Mouse (Mus musculus) forebrain, embryonic 14.5 days (tissue): ENCODE measurements around the gene 2700049A03Rik. TPM values are rescaled to one million over a fixed set of nuclear protein-coding genes. Genes with fewer than 3 reads are reported as not detected.
"Not testable (repeated sequence)": the region's sequence is repeated elsewhere in the genome, so short reads cannot be mapped to it uniquely, and the experiment has no call there.

Source experiments
- ATAC-seq: fragments of 200-750 bp; cut with Nextera tagmentation; 2 replicates; pipeline ENCODE4 v1.8.0; 2017; ENCODE audit warnings: mild to moderate bottlenecking, moderate library complexity
- DNase-seq: peaks from one replicate; pipeline ENCODE4 v3.0.0-alpha.2; 2015; ENCODE audit warnings: low spot score
- H3K27ac ChIP-seq: fragments of 300-500 bp; sonication (generic); 2 replicates; pipeline ENCODE4 v1.5.1; 2014; ENCODE audit warnings: low read depth, mild to moderate bottlenecking, control low read depth, low read length, moderate library complexity
- H3K27me3 ChIP-seq: fragments of 300-500 bp; sonication (generic); replicated peaks from 2 replicates; pipeline ENCODE4 v1.6.1; 2014; ENCODE audit warnings: low read length, control low read depth, mixed read lengths; ENCODE audit not compliant: control insufficient read depth, insufficient read depth
- H3K36me3 ChIP-seq: fragments of 300-500 bp; sonication (generic); 2 replicates; pipeline ENCODE4 v1.6.1; 2014; ENCODE audit warnings: low read length, control low read depth; ENCODE audit not compliant: control insufficient read depth, insufficient read depth
- H3K4me1 ChIP-seq: fragments of 300-500 bp; sonication (generic); 2 replicates; pipeline ENCODE4 v1.6.1; 2014; ENCODE audit warnings: antibody characterized with exemption, low read length, control low read depth; ENCODE audit not compliant: control insufficient read depth, insufficient read depth
- H3K4me2 ChIP-seq: fragments of 300-500 bp; sonication (generic); 2 replicates; pipeline ENCODE4 v1.6.1; 2014; ENCODE audit warnings: mild to moderate bottlenecking, control low read depth, low read length
- H3K4me3 ChIP-seq: fragments of 300-500 bp; sonication (generic); 2 replicates; pipeline ENCODE4 v1.5.1; 2014; ENCODE audit warnings: low read depth, low read length, control low read depth
- H3K9ac ChIP-seq: fragments of 300-500 bp; sonication (generic); 2 replicates; pipeline ENCODE4 v1.6.1; 2014; ENCODE audit warnings: mild to moderate bottlenecking, low read length, control low read depth, moderate library complexity
- H3K9me3 ChIP-seq: fragments of 300-500 bp; sonication (generic); replicated peaks from 2 replicates; pipeline ENCODE4 v1.6.1; 2016; ENCODE audit warnings: low read length, control low read depth, mixed read lengths; ENCODE audit not compliant: control insufficient read depth
- WGBS: fragments of 180-500 bp; shearing (Covaris S2); extraction: QIAGEN DNeasy Blood & Tissue Kit; methylation state at CpG from one replicate; pipeline ENCODE4 v1.1.7; 2014; 5-methylcytosine and 5-hydroxymethylcytosine counted together
- polyA plus RNA-seq: library from polyadenylated mRNA; unstranded; fragments of >200 nt; fragmentation: Nextera tagmentation; extraction: Ambion mirVana; gene quantifications from 2 replicates; pipeline ENCODE4 v1.2.1, GENCODE M21; 2014

2700049A03Rik gene
- polyA plus RNA-seq, result 19.2 and 19.9 TPM in 2 replicates

- peaks cover 18% of the 10 kb centered on the region for H3K4me1 ChIP-seq
- H3K27me3 ChIP-seq, result no peaks in the 10 kb centered on the region
- peaks cover 27% of the 10 kb centered on the region for H3K36me3 ChIP-seq
- H3K27ac ChIP-seq, result peak within 1 kb of the TSS; percentile 73
- peak within 1 kb of the TSS; percentile 81 for H3K9ac ChIP-seq
- H3K9me3 ChIP-seq, result no peaks in the 10 kb centered on the region
- peak within 1 kb of the TSS; percentile 96 for H3K4me2 ChIP-seq
- ATAC-seq (peak; percentile 94), DNase-seq (peak; percentile 87)
- H3K4me3 ChIP-seq, result peak within 1 kb of the TSS; percentile 91
- under 1% methylated on average over 52 of the region's 52 CpGs for WGBS
Measured at GRCm38 (mm10) chr12:71136130-71136973, at the start of gene 2700049A03Rik, which contains the start of gene Timm9. Gene 2700049A03Rik, plus strand, starts transcription at chr12:71136848. Gene Timm9, minus strand, starts transcription at chr12:71136684.

GRCm38 (mm10) chr12:71104275-71104674 is 32.4 kb upstream of the 2700049A03Rik start:
- H3K27ac ChIP-seq, H3K4me2 ChIP-seq, ATAC-seq, DNase-seq, H3K36me3 ChIP-seq, H3K9ac ChIP-seq, H3K9me3 ChIP-seq, H3K27me3 ChIP-seq, H3K4me1 ChIP-seq, H3K4me3 ChIP-seq: not testable (repeated sequence)
- 93% methylated on average over 4 of the region's 4 CpGs for WGBS

- H3K4me3 ChIP-seq, result no peak overlapping the region
- H3K4me2 ChIP-seq, result no peak overlapping the region
- H3K27me3 ChIP-seq, result 0 out of 2 replicates have a peak, but pooled peaks cover 5% of the 10 kb centered on the region
- H3K36me3 ChIP-seq, result no peaks in the 10 kb centered on the region
- no peak for DNase-seq
- no peak overlapping the region for H3K9ac ChIP-seq
- 90% methylated on average over 6 of the region's 6 CpGs for WGBS
- no peaks in the 10 kb centered on the region for H3K9me3 ChIP-seq
- no peak overlapping the region for H3K27ac ChIP-seq
- 0 out of 2 replicates have a peak, but pooled peaks cover 4% of the 10 kb centered on the region for H3K4me1 ChIP-seq
- ATAC-seq, result no peak
Measured at GRCm38 (mm10) chr12:71107216-71107771, 29.4 kb upstream of the 2700049A03Rik start.

GRCm38 (mm10) chr12:71111331-71111730 is 25.3 kb upstream of the 2700049A03Rik start, which contains the start of gene Tomm20l:
Gene Tomm20l, plus strand, starts transcription at chr12:71111428.
- peak within 1 kb of the TSS; percentile 39 for H3K4me2 ChIP-seq
- no peak within 1 kb of the TSS for H3K27ac ChIP-seq
- WGBS, result 7% methylated on average over 32 of the region's 33 CpGs
- no peaks in the 10 kb centered on the region for H3K9me3 ChIP-seq
- 0 out of 2 replicates have a peak, but pooled peaks cover 4% of the 10 kb centered on the region for H3K4me1 ChIP-seq
- H3K36me3 ChIP-seq, result no peaks in the 10 kb centered on the region
- 0 out of 2 replicates have a peak, but pooled peaks cover 5% of the 10 kb centered on the region for H3K27me3 ChIP-seq
- no peak for ATAC-seq
- H3K9ac ChIP-seq, result no peak within 1 kb of the TSS
- no peak for DNase-seq
- H3K4me3 ChIP-seq, result no peak within 1 kb of the TSS

- ATAC-seq, result no peak
- DNase-seq, result no peak
- no peaks in the 10 kb centered on the region for H3K9me3 ChIP-seq
- H3K9ac ChIP-seq, result no peak overlapping the region
- WGBS, result 89% methylated on average over 10 of the region's 10 CpGs
- H3K36me3 ChIP-seq, result no peaks in the 10 kb centered on the region
- H3K4me2 ChIP-seq, result no peak overlapping the region
- H3K27ac ChIP-seq, result no peak overlapping the region
- H3K4me1 ChIP-seq, result 0 out of 2 replicates have a peak, but pooled peaks cover 4% of the 10 kb centered on the region
- no peak overlapping the region for H3K4me3 ChIP-seq
- H3K27me3 ChIP-seq, result 0 out of 2 replicates have a peak, but pooled peaks cover 5% of the 10 kb centered on the region
Measured at GRCm38 (mm10) chr12:71113074-71113473, 23.6 kb upstream of the 2700049A03Rik start.

GRCm38 (mm10) chr12:71113675-71114288 is 22.9 kb upstream of the 2700049A03Rik start:
- H3K9me3 ChIP-seq, result no peaks in the 10 kb centered on the region
- no peak overlapping the region for H3K27ac ChIP-seq
- H3K27me3 ChIP-seq, result 0 out of 2 replicates have a peak, but pooled peaks cover 5% of the 10 kb centered on the region
- no peaks in the 10 kb centered on the region for H3K36me3 ChIP-seq
- no peak overlapping the region for H3K4me3 ChIP-seq
- 0 out of 2 replicates have a peak, but pooled peaks cover 4% of the 10 kb centered on the region for H3K4me1 ChIP-seq
- ATAC-seq, result peak; percentile 46; the same call in 1 of the 2 replicates
- DNase-seq, result peak; percentile 65
- 23% methylated on average over 12 of the region's 12 CpGs for WGBS
- no peak overlapping the region; the same call in 1 of the 2 replicates for H3K9ac ChIP-seq
- no peak overlapping the region for H3K4me2 ChIP-seq

GRCm38 (mm10) chr12:71116411-71116810 is 20.2 kb upstream of the 2700049A03Rik start:
- no peak overlapping the region for H3K9ac ChIP-seq
- 0 out of 2 replicates have a peak, but pooled peaks cover 2% of the 10 kb centered on the region for H3K4me1 ChIP-seq
- no peak overlapping the region for H3K27ac ChIP-seq
- H3K27me3 ChIP-seq, result 0 out of 2 replicates have a peak, but pooled peaks cover 2% of the 10 kb centered on the region
- no peaks in the 10 kb centered on the region for H3K9me3 ChIP-seq
- 0 out of 2 replicates have a peak, but pooled peaks cover 3% of the 10 kb centered on the region for H3K36me3 ChIP-seq
- 65% methylated on average over 5 of the region's 5 CpGs for WGBS
- DNase-seq (peak; percentile 23), ATAC-seq (no peak)
- no peak overlapping the region for H3K4me3 ChIP-seq
- no peak overlapping the region for H3K4me2 ChIP-seq

- Histone ChIP-seq H3K9me3 (no peaks in the 10 kb centered on the region), H3K36me3 (peaks cover 39% of the 10 kb centered on the region), H3K27me3 (no peaks in the 10 kb centered on the region), H3K4me3 (no peak overlapping the region), H3K4me2 (no peak overlapping the region), H3K9ac (no peak overlapping the region), H3K4me1 (no peaks in the 10 kb centered on the region), H3K27ac (no peak overlapping the region)
- ATAC-seq, result no peak
- no peak for DNase-seq
- WGBS, result 92% methylated on average over 10 of the region's 10 CpGs
Measured at GRCm38 (mm10) chr12:71122731-71123130, 13.9 kb upstream of the 2700049A03Rik start.
